Comparison of ENCODE assay signal across 10 mouse cellular contexts in the genomic region with DNA sequence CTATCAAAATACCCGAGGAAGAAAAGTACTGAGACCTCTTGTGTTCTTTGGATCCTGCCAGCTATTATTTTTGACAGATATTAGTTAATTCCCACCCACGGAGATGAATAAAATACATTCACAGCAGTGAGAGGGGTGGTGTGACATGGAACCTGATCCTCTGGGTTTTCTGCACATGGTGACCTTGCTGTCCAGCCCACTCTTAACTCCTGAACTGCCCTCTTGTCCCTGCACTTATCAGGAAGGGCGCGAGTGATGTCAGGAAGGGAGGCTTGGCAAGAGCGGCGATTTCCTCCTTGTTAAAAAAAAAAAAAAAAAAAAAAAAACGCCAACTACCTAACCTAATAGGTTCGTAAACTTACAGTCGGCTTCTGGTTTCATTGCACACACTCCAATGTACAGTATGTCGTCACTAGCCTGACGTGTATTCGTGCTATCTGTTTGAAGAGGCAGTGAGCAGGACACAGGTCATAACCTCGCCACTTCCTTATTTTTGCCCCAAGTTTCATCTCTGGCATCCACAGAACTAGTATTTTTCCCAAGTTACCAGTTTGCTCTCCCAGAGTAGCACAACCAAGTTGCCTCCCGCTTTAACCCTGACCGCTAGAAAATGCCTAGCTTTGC.
DNase-seq lines count a peak whose midpoint lies in the region; ATAC-seq and TF ChIP-seq lines count a peak whose summit lies in the region.
"Had no signal": no experiment of that assay in that cellular context is flagged by ENCODE, and none has a peak within 500 bp of the region (broad histone marks: within the 10 kb centered on the region; RNA-seq: fewer than 3 reads in every experiment).

No protein-coding gene starts in this region.

- H3K9me3 ChIP-seq in lung, postnatal 0 days (ENCODE audit: low read length): no peaks in the 10 kb centered on the region
- no peaks in the 10 kb centered on the region for H3K9me3 ChIP-seq in heart, embryonic 16.5 days (replicated peaks; ENCODE audit: control insufficient read depth, low read length)
- no peaks in the 10 kb centered on the region for H3K9me3 ChIP-seq in stomach, postnatal 0 days (ENCODE audit: control insufficient read depth, low read length)
- no peaks in the 10 kb centered on the region for H3K9me3 ChIP-seq in midbrain, embryonic 11.5 days (ENCODE audit: control insufficient read depth, low read length)
- no peaks in the 10 kb centered on the region for H3K9me3 ChIP-seq in hindbrain, postnatal 0 days (ENCODE audit: low read length)

- peak; percentile 12 for DNase-seq in adrenal gland, postnatal 10 days
- DNase-seq in adrenal gland, postnatal 25 days: no peak
- peak; percentile 12 for DNase-seq in lung, postnatal 0 days (ENCODE audit: low spot score)
- no peak for DNase-seq in lung, postnatal 14 days
- DNase-seq in stomach, postnatal 0 days (ENCODE audit: low spot score): no peak
- DNase-seq in midbrain, embryonic 11.5 days (ENCODE audit: low spot score, missing footprints): no peak
- no peak for DNase-seq in hindbrain, postnatal 0 days (ENCODE audit: low spot score)
- DNase-seq: cerebellum, postnatal 14 days; right cerebral cortex, postnatal 25 days had no signal

- no peak for TF ChIP-seq CTCF in lung, postnatal 0 days (IDR thresholded peaks at IDR 0.05)
- TF ChIP-seq CTCF in stomach, postnatal 0 days (IDR thresholded peaks at IDR 0.05; ENCODE audit: low read depth): no peak
- no peak for TF ChIP-seq CTCF in hindbrain, postnatal 0 days (IDR thresholded peaks at IDR 0.05; ENCODE audit: low read depth)

- 18% methylated on average over 15 of the region's 15 CpGs for WGBS in lung, postnatal 0 days
- 26% methylated on average over 15 of the region's 15 CpGs for WGBS in heart, embryonic 16.5 days
- WGBS in stomach, postnatal 0 days: 44% methylated on average over 15 of the region's 15 CpGs
- 77% methylated on average over 15 of the region's 15 CpGs for WGBS in midbrain, embryonic 11.5 days
- 73% methylated on average over 15 of the region's 15 CpGs for whole genome bisulfite sequencing in hindbrain, postnatal 0 days

- no peak overlapping the region for H3K4me3 ChIP-seq in lung, postnatal 0 days (ENCODE audit: low read depth, low read length)
- peak overlapping the region; percentile 46 for H3K4me3 ChIP-seq in heart, embryonic 16.5 days (ENCODE audit: low read length)
- no peak overlapping the region for H3K4me3 ChIP-seq in stomach, postnatal 0 days (ENCODE audit: low read depth, low read length)
- no peak overlapping the region for H3K4me3 ChIP-seq in midbrain, embryonic 11.5 days (ENCODE audit: low read depth, low read length)
- H3K4me3 ChIP-seq in hindbrain, postnatal 0 days (ENCODE audit: low read length): no peak overlapping the region

- no peak overlapping the region for H3K27ac ChIP-seq in lung, postnatal 0 days (ENCODE audit: low read length)
- no peak overlapping the region for H3K27ac ChIP-seq in heart, embryonic 16.5 days (ENCODE audit: low read length)
- no peak overlapping the region for H3K27ac ChIP-seq in stomach, postnatal 0 days (replicated peaks)
- no peak overlapping the region for H3K27ac ChIP-seq in midbrain, embryonic 11.5 days (ENCODE audit: low read depth, low read length)
- no peak overlapping the region for H3K27ac ChIP-seq in hindbrain, postnatal 0 days

- no peak; the same call in 1 of the 2 replicates for ATAC-seq in lung, postnatal 0 days
- ATAC-seq in heart, embryonic 16.5 days (replicated peaks; ENCODE audit: extremely low read depth, insufficient read depth, low FRiP score): no peak
- ATAC-seq in stomach, postnatal 0 days (ENCODE audit: low FRiP score, low TSS enrichment): 0 out of 2 replicates have a peak, but pooled peaks have one; percentile 59
- no peak for ATAC-seq in midbrain, embryonic 11.5 days (ENCODE audit: low FRiP score)
- ATAC-seq in hindbrain, postnatal 0 days: no peak

- peak overlapping the region; percentile 27 for H3K4me2 ChIP-seq in lung, postnatal 0 days (replicated peaks; ENCODE audit: low read depth, low read length)
- H3K4me2 ChIP-seq in heart, embryonic 16.5 days (ENCODE audit: low read depth, low read length): peak overlapping the region; percentile 69
- H3K4me2 ChIP-seq in stomach, postnatal 0 days (replicated peaks; ENCODE audit: low read depth): no peak overlapping the region
- H3K4me2 ChIP-seq in midbrain, embryonic 11.5 days: no peak overlapping the region
- H3K4me2 ChIP-seq in hindbrain, postnatal 0 days (ENCODE audit: low read depth, low read length): no peak overlapping the region

- no peaks in the 10 kb centered on the region for H3K4me1 ChIP-seq in lung, postnatal 0 days (ENCODE audit: insufficient read depth, low read depth, low read length)
- peaks cover 7% of the 10 kb centered on the region; the same call in 1 of the 2 replicates for H3K4me1 ChIP-seq in heart, embryonic 16.5 days (ENCODE audit: control insufficient read depth, insufficient read depth, low read length)
- no peaks in the 10 kb centered on the region for H3K4me1 ChIP-seq in stomach, postnatal 0 days (replicated peaks; ENCODE audit: control insufficient read depth, insufficient read depth)
- H3K4me1 ChIP-seq in midbrain, embryonic 11.5 days (ENCODE audit: control insufficient read depth, insufficient read depth, low read length): no peaks in the 10 kb centered on the region; the same call in 1 of the 2 replicates
- no peaks in the 10 kb centered on the region for H3K4me1 ChIP-seq in hindbrain, postnatal 0 days (ENCODE audit: insufficient read depth, low read length)

- no peaks in the 10 kb centered on the region for H3K36me3 ChIP-seq in lung, postnatal 0 days (ENCODE audit: insufficient read depth, low read length)
- no peaks in the 10 kb centered on the region for H3K36me3 ChIP-seq in heart, embryonic 16.5 days (ENCODE audit: control insufficient read depth, insufficient read depth)
- no peaks in the 10 kb centered on the region for H3K36me3 ChIP-seq in stomach, postnatal 0 days (ENCODE audit: control insufficient read depth, insufficient read depth, low read length)
- H3K36me3 ChIP-seq in midbrain, embryonic 11.5 days (ENCODE audit: control insufficient read depth, insufficient read depth, low read length): no peaks in the 10 kb centered on the region
- H3K36me3 ChIP-seq in hindbrain, postnatal 0 days (ENCODE audit: insufficient read depth, low read length): no peaks in the 10 kb centered on the region

- no peaks in the 10 kb centered on the region for H3K27me3 ChIP-seq in lung, postnatal 0 days (replicated peaks; ENCODE audit: insufficient read depth, low read length)
- H3K27me3 ChIP-seq in heart, embryonic 16.5 days (ENCODE audit: control insufficient read depth, insufficient read depth, low read length): no peaks in the 10 kb centered on the region
- H3K27me3 ChIP-seq in stomach, postnatal 0 days (ENCODE audit: control insufficient read depth, insufficient read depth, low read length): no peaks in the 10 kb centered on the region
- H3K27me3 ChIP-seq in midbrain, embryonic 11.5 days (ENCODE audit: control insufficient read depth, insufficient read depth, low read length): no peaks in the 10 kb centered on the region
- no peaks in the 10 kb centered on the region for H3K27me3 ChIP-seq in hindbrain, postnatal 0 days (ENCODE audit: insufficient read depth, low read length)

- H3K9ac ChIP-seq in lung, postnatal 0 days (replicated peaks; ENCODE audit: low read depth): no peak overlapping the region
- peak overlapping the region; percentile 53 for H3K9ac ChIP-seq in heart, embryonic 16.5 days (ENCODE audit: low read length)
- no peak overlapping the region for H3K9ac ChIP-seq in stomach, postnatal 0 days (ENCODE audit: low read length)
- no peak overlapping the region for H3K9ac ChIP-seq in midbrain, embryonic 11.5 days (ENCODE audit: low read length)
- H3K9ac ChIP-seq in hindbrain, postnatal 0 days (replicated peaks; ENCODE audit: low read length): no peak overlapping the region

- TF ChIP-seq EP300 in lung, postnatal 0 days (IDR thresholded peaks at IDR 0.05): no peak
- no peak for TF ChIP-seq EP300 in stomach, postnatal 0 days (optimal IDR thresholded peaks at IDR 0.05)

Comparison
In these comparisons a context has a peak if more than half of its experiments do, and no peak if none do; other contexts are left out.
1. DNase-seq: peak in adrenal gland, postnatal 10 days (single experiment) and lung, postnatal 0 days (single experiment); none in adrenal gland, postnatal 25 days (single experiment), lung, postnatal 14 days (single experiment), stomach, postnatal 0 days (single experiment), midbrain, embryonic 11.5 days (single experiment) and hindbrain, postnatal 0 days (single experiment).
2. H3K4me2 ChIP-seq: peak in lung, postnatal 0 days (single experiment) and heart, embryonic 16.5 days (single experiment); none in stomach, postnatal 0 days (single experiment), midbrain, embryonic 11.5 days (single experiment) and hindbrain, postnatal 0 days (single experiment).